Mouse (Mus musculus): ENCODE measurements at regions not wholly inside any gene's neighbourhood (a gene's known extent, or its start where the extent isn't known, plus 50 kb on each side); places are given as distances from the start of the nearest gene placed in this dataset.
A peak's percentile ranks its signal among the peaks of the same experiment; 100 is the strongest.

DNA sequence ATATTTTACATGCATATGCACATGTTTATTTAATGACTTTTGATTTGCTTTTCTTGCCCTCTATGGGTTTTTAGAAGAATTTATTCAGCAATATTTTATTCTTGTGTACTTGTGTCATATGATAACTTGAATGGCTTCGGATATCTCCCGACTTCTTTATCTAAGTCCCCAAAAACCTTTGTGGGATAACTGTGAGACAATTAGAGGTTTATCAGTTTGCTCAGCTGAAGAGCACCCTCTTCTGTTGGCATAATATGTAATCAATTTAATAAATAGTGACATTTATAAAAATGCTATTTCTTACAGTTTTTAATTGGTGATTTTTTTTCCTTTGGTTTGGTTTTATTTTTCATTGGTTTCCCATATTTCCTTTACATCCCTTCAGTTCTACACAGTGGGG is 194.2 kb upstream of the Tent5a start:
- no peak for DNase-seq (ENCODE audit: low read depth)

DNA sequence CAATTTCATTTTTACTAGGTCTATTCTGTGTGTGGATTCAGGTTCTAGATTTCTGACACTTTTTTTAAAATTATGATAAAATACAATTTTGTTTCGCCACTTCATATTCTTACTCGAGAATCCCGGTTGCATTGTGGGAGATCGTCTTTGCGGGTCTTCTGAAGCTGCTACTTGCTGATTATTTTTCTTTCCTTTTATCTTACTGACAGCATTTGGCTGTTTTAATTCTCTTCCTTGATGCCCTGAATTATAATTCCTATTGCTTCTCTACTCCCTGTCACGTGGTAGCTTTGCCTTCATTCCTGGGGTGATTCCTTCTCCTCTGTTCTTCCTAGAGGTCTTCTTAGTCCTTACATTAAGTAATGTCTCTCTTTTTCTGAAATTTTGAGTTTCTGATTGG is 193.8 kb upstream of the Tent5a start:
- no peak for DNase-seq (ENCODE audit: low read depth)

DNA sequence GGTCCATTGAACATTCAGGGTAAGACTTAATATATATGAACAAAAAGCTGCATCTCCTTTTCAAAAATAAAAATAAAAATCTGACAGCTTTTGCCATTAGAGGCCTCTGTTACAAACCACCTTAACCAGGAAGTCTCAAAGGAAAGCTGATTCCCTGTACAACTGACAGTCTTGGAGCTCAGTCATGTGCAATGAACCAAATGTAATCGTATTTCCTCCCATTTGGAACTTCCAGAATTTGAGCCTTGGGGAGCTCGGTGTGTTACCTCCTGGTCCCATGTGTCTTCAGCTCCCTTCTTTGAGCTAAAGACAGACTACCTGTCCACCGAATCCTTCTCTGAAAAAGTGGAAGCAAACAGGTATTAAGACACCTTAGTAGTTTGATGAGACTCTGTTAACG is 171.9 kb upstream of the Tent5a start:
- no peak for DNase-seq (ENCODE audit: low read depth)

DNA sequence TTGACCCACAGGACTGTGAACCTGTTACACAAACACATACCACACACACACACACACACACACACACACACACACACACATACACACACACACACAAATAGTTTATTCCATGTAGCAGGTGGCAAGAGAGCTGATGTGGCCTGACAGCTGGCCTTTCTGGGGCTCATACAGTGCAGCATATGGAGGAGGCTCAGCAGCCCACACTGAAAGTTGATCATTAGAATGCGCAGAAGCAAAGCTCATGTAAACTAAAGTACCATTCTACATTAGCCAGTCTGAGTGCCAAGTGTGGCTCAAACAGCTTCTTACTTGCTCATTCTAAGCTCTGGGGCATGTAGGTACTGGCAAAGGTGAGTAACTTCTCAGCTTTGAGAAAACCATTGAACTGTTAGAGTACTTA is 170.2 kb upstream of the Tent5a start:
- no peak for DNase-seq (ENCODE audit: low read depth)

DNA sequence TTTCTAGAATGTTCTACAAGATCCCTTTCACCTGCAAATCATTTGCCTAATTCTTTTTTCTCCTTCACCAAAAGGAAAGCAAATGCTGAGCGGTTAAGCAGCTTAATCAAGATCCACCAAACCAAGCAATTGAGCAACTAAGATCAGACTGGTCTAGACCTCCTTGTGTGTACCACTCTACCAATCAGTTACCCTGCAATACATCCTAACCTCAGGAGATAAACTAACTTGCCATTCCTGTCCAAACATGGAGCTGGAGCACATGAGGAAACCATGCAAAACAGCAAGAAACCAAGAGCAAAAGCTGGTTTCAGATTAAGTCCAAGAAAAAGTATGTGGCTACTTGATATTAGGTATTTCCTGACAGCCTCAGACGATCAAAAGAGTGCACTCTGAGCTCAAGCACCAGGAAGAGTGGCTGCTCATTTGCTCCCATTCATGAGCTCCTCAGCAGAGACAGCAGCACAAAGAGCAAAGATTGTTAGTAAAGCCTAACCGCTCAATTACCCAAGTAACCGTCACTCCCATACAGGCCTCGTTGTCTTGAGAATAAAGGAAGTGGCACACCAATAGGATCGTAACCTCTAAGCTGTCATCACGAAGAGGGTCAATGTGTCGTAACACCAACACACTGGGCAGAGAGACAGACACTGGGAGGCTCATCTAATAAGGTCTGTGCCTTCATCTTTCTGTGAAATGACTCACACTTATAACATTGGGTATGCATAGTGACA is 169.5 kb upstream of the Tent5a start:
- peak; percentile 19 for DNase-seq (ENCODE audit: low read depth)

DNA sequence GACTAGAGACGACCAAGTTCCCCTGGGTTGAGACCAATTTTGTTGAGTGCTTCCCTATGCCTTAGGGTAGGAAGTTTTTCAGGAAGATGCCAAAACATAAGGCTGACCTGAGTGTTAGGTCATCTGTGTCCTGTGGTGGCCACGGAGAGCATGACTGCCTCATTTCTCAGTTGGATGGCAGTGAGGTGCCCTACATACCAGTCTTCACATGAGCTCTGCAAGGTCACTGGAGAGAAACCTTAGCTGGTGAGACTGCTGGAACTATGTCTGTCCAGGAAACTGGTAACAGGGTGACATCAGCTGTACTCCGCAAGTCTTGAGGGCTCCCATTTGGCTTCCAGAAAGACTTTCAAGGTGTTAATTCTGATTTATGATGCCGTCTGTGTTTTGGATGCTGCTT is 167.9 kb upstream of the Tent5a start:
- DNase-seq (ENCODE audit: low read depth), result no peak

DNA sequence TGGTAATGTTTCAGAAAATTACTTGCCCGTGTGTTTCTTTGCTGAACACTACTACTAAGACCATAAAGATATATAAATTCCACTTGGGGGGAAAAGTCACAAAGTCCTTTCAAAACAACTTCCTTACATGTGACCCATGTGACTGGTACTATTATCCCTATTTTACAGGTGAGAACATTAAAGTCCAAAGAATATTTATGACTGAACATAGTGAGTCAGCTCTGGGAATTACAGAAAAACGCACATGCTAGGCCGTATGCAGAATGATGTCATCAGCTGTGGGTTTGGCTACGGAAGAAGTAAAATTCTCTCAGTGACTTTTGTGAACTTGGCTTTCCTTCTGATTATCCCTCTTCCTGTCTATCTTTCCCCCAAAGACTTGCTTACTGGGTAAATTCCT is 166.6 kb upstream of the Tent5a start:
- DNase-seq (ENCODE audit: low read depth), result no peak

DNA sequence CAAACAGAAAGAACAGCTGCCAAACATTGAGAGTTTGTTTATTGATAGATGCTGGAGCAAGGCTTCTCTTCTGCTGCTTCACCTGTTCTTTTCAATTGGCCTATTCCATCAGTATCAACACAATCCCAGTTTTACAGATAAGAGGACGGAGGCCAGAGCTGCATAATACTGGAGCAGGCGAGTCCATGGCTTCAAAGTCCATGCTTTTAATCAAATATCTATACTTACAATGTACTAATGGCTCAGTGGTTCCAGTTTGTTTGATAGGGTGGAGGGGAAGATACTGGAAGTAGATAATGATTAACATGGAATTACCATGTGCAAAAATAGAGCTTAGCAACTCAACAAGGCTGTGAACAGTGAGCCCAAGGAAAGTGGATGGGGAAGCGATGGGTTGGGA is 163.2 kb upstream of the Tent5a start:
- no peak for DNase-seq (ENCODE audit: low read depth)

DNA sequence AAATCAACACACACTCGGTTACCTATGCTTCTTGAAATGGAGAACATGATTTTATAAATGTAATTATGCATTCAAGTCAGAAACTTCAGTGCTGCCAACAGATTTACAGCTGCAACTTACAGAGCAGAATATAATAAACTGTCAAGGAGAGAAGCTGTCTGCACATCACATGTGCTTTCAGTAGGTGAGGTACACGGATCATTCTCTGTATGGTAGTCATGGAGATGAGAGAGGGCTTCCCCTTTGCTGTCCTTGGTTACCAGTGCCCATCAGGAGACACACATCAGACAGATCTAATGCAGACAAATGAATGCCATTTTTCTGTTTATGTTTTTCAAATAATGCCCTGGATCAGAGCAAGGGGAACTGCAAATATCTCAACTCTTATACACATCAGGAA is 160.8 kb upstream of the Tent5a start:
- DNase-seq (ENCODE audit: low read depth), result no peak

DNA sequence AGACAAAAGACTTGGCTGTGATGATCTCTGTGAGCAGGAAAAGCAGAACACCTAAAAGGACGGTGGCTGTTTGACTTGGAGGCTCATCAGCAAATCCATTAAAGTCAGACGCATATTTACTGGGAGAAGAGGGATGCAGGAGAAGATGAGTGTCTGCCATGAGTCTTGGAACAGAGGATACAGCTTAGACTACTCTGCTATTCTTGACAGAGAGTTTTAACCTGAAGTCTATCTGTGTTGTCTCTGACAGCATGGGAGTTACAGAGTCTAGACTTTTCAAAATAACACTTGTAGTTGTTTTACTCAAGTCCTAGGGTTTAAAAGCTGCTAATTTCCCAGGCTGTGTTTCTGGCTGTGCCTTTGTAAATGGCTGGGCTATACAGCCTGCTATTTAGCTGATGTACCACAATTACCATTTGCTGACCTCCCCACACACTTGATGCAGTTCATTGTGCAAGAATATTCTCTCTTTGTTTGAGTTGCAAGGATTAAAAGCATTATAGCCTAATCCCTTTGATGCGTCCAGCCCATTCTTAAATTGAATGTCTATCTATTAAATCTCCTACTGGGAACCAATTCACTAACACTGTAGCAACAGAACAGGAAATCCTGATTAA is 160.0 kb upstream of the Tent5a start:
- no peak for DNase-seq (ENCODE audit: low read depth)

DNA sequence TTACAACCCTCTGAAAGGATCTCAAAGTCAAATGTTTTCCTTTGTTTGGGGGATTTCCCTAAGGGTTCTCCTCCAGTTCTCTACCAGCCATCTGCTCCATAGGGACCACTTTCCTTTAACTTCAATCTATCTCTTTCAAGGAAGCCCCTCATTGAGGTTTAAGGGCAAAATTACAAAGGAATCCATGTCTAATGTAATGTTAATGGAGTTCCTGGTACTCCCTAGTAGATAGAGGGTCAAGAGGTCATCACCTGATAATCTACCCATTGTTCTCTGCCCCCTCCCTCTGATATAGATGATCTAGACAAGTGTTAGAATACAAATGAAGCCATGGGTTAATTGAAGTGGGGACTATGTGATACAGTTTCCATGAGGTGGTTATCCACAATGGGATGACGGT is 158.6 kb upstream of the Tent5a start:
- DNase-seq (ENCODE audit: low read depth), result no peak

DNA sequence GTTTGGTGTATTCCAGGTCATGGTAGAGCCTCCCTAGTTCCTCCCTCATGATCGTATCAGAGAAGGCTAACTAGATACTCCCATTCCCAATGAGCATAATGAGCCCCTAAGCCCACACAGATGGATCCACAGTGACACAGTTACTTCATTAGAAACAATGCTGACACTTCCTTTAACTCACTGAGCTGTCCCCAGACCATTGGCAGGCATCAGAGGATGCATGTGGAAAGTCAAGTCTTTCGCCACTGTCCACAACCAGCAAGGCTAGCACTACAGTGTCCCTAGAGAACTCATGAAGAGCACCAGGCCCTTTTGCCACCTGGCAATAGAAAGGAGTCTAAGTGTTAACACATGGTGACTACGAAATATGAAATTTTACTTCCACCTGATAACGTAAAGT is 156.1 kb upstream of the Tent5a start:
- DNase-seq (ENCODE audit: low read depth), result no peak

DNA sequence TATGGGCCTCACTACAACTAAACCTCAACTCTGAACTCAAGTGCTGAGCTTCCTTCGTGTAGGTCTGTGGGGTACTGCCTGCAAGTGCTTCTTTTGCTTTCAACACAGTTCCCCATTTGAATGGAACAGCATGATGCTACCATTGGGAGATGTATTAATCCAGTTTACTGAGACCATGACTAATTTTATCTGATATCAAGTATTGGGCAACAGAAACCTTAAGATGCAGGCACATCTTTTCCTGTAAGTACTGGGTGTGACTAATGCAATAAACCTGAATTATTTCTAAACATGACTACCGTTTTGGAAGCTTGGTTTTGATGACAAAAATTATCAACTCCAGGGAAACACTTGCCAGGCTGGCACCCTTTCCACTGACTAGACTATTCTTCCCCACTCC is 153.4 kb upstream of the Tent5a start:
- no peak for DNase-seq (ENCODE audit: low read depth)

DNA sequence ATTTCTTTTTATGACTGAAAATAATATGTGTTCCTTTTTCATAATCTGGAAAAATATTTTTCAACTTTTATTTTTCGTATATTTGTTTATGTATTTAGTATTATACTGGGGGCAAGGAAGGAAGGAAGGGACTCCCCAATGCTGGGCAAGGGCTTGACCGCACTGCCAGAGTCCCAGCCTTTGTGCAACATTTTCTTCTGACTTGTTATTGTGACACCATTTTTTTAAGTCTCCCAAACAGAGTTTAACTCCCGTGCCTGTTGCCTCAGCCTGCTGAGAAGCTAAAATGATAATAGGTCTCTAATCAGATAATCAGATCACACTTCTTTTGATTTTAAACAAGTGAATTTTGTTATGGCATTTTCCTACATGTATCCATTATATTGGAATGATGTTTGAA is 148.1 kb upstream of the Tent5a start:
- no peak for DNase-seq (ENCODE audit: low read depth)

DNA sequence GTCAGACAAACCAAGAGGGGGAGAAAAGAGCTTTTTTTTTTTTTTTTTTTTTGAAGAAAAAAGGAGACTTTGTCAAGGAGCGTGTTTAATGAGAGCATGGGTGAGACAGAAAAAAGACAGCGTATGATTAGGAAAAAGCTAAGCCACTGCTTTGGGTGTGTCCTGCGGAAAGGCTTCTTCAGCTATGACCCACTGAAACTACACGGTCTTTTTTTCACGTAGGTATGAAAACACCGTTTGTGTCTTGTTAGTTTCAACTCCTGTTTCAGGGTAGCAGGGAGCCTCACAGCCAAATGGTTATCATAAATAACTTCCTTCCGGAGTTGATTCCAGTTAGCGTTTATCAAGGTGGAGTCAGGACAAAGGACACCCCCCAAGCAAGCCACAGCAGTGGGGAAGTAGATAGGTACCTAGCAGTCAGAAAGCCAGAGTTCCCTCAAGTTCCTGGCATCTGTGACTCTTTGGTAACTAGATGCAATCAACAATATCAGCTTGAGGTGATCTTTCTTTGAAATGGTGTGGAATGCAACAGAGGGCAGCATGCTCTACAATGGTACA is 143.2 kb upstream of the Tent5a start:
- DNase-seq (ENCODE audit: low read depth), result no peak

DNA sequence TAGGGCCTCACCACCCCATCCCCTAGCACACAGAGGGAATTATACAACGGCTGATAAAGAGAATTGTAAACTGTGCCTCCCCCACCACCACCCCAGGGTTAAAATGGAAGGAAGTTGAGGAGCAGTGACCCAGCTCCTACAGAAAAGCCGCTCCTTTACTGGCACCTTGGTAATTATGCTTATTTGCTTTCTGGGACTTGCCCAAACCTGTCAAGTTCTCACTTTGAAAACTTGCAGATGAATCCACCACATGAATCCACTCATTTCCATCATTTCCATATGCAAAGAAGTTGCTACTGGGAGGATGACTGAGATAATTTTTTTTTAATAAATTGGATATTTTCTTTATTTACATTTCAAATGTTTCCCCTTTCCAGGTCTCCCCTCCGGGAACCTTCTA is 142.1 kb upstream of the Tent5a start:
- DNase-seq (ENCODE audit: low read depth), result no peak

DNA sequence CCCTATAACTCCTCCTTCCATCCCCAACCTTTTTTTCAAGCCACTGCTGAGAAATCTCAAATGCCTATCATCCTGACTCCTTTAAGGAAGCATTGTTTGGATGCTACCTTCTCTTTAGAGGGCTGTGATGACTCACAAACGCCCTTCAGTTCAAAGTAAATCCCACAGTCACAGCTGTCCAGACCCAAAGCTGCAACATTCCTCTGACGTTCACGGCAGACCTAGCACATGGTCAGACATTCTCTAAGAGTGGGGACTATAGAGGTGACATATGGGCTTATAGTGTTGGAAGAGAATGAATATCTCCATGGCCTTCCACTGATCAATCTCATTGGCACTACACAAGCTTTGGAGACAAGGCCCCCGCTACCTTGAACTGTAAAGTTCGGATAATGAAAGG is 139.5 kb upstream of the Tent5a start:
- DNase-seq (ENCODE audit: low read depth), result no peak

DNA sequence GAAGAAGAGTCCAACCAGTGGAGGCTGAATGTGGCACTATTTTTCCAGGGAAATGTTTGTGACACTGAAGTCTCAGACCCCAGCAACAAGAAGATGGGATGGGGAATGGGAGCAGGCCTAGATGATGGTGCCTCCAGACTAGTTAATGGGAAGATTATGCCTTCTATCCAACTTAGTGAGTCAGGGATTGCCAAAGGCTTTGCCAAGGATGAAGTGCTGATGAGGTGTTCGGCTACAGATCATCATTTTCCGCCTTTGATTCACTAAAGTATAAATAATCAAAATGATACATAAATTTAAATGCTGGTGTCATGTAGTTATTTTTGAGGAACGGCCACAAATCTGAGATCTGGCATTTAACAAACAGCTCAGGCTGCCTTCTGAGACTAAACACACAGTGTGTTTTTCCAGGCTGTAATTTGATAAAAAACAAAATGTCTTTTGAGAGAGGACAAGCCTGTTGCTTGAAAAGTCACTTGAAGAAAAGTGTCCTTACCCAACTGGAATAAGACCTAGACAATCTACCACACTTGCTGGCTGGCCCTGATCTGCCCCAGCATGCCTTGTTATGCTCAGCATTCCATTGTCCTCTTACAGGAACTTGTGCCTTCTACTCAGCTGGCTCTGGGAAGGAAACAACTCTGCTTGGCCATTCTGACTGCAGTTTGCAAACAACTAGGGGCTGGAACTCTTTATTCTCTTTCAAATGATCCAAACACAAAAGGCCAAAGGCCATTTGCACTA is 132.1 kb upstream of the Tent5a start:
- DNase-seq (ENCODE audit: low read depth), result no peak

DNA sequence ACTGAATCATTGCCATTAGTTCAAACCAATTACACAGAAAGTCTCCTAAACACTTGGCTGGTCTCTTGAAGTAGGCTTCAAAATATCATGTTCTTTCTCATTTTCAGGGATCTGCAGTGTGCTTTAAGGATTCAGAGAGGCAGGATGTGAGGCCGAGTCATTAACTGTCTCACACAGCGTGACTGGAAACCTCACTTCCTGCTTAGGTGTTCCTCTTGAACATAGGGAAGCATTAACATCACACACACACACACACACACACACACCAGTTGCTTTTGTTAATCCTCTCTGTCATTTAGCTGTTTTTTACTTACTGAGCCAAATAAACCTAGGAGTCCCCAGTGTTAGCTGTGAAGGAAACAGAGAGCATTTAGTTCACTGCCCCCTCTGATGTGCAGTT is 131.2 kb upstream of the Tent5a start:
- no peak for DNase-seq (ENCODE audit: low read depth)

DNA sequence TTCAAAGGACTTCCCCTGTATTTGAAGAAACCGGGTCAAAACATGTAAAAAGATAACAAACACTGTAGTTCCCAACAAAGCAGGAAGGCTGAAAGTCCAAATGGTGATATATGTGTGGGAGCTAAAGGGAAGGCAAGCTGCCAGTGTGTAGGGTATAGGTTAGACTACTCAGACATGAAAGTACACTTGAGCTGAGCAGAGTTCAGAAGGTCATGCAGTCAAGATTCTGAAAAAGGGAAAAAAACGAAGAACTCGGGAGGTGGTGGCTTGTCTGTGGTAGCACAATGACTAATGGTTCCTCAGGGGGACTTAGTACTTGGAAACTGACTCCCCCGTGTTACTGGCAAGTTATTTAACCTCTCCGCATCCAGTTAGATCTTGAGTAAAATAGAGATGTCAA is 130.3 kb upstream of the Tent5a start:
- DNase-seq (ENCODE audit: low read depth), result no peak

DNA sequence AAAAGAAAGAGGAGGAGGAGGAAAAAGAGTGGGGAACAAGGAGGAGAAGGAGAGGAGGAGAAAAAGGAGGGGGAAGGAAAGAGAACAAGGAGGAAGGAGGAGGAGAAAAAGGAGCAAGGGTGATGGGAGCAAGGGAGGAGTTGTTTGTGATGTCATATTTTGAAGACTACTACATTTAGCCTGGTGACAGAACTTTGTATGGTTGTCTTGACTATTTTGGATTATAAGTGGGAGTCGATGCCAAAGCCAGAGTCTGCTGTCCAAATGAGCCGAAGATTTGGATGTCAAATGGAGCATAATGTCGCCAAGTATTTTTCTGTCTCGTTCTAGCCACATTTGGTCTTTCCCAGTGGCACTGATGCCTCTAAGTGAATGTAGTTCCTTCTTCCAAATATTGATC is 128.2 kb upstream of the Tent5a start:
- DNase-seq (ENCODE audit: low read depth), result no peak

DNA sequence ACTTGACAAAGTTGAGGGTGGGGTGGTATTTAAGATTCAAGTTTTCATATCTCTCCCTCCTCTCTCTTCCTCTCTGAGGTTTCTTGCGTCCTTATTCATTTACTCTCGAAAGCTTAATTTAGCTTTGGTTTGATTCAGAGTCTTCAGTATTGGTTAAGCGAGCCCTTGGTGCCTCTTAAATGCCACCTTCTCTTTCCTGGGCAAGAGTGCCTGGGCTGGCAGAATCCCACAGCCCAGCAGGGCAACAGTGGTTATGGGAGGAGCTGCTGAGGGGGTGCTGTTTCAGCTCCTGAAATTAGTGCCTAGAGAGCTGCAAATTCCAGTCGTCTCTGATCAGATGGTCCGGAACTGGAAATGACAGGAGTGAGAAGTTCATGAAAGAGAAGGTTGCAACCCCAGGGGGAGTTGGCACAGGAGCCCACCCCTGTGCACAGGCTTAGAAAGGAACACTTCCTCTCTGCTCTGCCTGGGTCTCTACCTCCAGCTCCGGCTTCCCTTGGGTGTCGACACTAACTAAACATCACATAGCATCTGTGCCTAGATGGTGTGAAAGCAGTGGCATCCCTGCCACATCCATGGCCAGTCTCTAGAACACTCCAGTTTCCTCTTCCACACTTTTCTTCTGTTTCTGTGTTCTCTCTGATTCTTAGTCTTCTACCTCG is 125.2 kb upstream of the Tent5a start:
- no peak for DNase-seq (ENCODE audit: low read depth)

DNA sequence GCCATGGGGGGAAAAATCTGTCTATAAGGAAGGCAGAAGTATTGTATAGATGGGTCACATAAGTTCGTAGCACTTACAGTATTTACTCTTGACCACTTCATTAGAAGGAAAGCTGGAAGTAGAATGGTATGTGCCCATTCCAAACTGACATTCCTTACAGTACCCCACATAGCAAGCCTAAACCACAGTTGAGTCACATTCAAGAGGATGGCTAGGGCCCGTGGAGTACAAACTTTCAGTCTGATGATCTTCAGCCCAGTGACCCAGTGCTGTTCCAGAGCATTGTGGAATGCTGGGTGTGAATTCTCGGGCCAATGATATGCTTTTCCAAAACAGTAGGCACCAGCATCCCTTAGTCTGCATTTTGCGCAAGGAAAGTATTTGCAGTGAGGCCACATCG is 124.2 kb upstream of the Tent5a start:
- no peak for DNase-seq (ENCODE audit: low read depth)

Measured in c-Kit-positive CD71-negative TER-119-negative erythroid progenitor cells, embryonic 14.5 days (primary cell).